Mouse (Mus musculus): ENCODE measurements around the gene P2rx7.

Gene P2rx7

DNA sequence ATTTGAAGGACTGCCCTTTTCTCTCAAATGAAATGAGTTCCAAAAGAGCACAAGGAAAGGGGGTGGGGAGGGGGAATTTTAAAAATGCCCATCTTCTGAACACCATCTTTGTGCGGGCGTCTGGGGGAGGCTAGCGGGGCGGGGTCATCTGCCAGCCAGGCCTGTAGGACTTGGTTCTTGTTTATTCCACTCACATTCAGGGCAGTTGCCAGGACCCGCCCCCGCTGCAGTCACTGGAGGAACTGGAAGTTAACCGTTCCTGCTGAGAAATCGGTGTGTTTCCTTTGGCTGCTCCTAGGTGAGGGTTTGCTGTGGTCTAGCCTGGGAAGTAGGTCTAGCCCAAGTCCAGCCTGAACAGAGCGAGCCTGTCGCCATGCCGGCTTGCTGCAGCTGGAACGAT, at the start of gene P2rx7:
Gene P2rx7 (plus strand): TSS at position 211 of the 400 bp plus-strand sequence.
- peak in 1 of 2 experiments; percentile 70 for DNase-seq (ENCODE audit: low spot score in 2 of 2)

DNA sequence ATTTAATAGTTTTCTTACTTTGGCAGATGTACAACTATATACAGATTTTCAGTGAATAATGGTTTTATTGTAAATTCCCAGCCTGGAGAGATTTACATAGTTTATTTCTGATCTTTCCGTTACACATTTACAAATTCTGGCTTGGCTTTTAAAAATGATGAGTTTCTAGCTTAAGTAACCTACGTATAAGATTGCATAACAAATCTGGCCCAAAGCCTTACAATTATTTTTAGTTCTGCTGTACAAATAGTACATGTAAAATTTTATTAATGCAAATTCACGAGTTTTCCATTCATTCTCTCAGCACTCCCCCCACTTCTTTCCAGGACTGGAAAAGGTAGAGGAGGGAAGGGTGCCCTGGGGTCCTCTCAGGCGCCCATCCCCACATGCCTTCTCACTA, 48.2 kb upstream of the P2rx7 start:
- DNase-seq (ENCODE audit: low spot score in 2 of 2): no peak

DNA sequence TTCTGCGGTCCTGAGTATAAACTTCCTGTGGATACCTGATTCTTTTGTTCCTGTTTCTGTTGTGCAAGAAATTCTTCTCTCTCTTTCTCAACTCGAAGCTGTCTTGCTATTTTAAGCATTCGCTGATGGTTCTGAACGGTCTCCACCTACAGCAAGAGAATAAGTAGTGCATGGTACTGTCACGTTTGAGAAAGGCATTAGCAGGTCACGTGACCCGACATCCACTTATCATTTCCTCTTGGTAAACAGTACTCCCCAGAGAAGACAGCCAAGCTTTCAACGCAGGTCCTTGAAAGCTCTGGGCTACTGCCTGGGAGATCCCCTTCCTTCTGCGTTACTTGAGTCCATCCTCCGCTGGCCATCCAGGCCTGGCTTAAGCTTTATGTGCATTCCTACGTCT, 41.5 kb upstream of the P2rx7 start:
- DNase-seq (ENCODE audit: low spot score in 2 of 2): no peak

GRCm38 (mm10) chr5:122604894-122605293, 38.8 kb upstream of the P2rx7 start:
- DNase-seq (ENCODE audit: low spot score in 2 of 2): no peak

DNA sequence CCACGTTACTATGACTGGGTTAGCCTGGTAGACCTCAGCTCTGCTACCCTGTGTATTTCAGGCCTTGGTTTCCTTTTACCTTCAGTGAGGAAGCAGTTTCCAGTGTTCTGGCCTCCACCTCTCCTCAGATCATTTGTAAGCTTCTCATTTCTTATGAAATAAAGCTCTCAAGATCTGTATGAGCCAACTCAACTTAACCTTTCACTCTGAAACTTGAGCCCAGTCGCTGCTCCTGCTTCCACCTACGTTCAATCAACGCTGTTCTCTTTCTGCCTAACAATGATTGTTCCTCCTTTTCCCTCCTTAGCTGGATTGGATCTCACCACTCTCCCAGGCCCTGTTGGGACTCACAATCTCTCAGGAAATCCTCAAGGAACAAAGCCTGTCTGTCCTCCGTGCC, 32.1 kb upstream of the P2rx7 start:
- DNase-seq (ENCODE audit: low spot score in 2 of 2): no peak

- peak; percentile 87 to 96 for DNase-seq (ENCODE audit: low spot score in 2 of 2)
These were observed 29.6 kb upstream of the P2rx7 start, which contains the start of gene Ift81 for GRCm38 (mm10) chr5:122613908-122614732. Gene Ift81, minus strand, starts transcription at chr5:122614518.

DNA sequence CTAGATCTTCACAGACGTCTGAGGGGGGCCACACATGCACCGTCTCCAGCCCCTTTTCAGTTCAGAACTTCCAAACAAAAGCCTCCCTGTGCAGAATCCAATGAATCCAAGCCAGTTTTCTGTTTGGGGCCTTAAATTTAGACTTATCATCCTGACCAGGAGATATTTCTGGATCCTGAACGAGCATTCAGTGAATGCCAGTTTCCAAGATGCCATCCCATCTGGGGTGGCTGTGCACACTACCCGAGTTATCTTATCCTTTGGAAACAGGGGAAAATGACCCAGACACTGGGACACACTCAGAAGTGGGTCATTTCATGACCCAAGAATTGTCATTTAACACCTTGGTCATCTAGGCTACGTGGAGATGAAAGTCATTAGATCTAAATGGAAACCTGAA, 26.0 kb upstream of the P2rx7 start:
- peak in 1 of 2 experiments; percentile 48 for DNase-seq (ENCODE audit: low spot score in 2 of 2)

- no peak for DNase-seq (ENCODE audit: low spot score in 2 of 2)
These were observed 23.9 kb upstream of the P2rx7 start for GRCm38 (mm10) chr5:122619686-122620296.

- no peak for DNase-seq (ENCODE audit: low spot score in 2 of 2)
These were observed 22.3 kb upstream of the P2rx7 start for GRCm38 (mm10) chr5:122621376-122621886.

DNA sequence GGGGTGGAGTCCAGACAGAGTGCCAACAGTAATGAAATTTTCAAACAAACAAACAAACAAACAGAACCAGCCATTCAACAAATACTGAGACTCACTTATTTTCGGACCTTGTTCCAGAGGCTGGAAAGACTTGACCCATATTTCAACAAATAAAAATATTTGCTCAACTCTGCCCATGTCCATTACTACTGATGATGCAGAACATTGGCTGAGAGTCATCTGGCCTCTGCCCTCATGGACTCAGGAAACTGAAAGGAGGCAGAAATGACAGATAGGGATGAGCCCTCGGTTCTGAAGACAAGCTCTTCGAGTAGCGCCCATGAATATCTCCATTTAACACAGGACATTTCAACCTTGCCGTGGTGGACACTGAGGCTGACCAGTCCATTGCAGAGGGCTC, 21.2 kb upstream of the P2rx7 start:
- no peak for DNase-seq (ENCODE audit: low spot score in 2 of 2)

GRCm38 (mm10) chr5:122623861-122624260, 19.9 kb upstream of the P2rx7 start:
- no peak for DNase-seq (ENCODE audit: low spot score in 2 of 2)

GRCm38 (mm10) chr5:122624952-122625479, 18.7 kb upstream of the P2rx7 start:
- no peak for DNase-seq (ENCODE audit: low spot score in 2 of 2)

DNA sequence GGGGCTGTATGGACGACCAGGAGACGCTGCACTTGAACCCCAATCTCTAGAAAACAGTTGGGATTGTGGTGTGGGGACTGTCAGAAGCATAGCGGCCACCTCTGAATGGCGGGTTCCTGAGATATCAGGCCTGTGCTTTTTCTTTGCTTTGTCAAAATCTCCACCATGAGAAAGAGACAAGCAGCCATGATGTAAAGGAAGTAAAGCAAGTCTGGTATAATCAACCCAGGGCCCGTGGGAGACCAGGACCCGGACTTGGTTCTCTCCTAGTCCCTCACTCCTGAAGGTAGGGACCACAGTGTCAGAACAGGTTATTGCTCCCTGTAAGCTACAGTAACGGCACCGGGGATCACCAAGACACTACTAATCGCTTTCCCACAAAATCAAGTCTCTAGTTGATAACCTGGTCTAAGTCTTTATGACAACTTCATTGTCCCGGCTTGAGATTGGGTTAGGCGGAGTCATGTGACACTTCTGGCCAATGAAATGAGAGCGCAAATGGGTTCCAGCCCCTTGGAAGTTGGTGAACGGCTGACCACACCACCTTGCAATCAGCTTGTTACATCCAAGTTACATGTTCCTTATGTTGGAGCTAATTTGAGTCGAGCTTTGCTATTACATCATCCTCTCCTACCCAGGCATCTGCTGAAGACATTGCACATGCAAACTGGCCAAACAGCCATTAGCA, 18.0 kb upstream of the P2rx7 start:
- no peak for DNase-seq (ENCODE audit: low spot score in 2 of 2)

DNA sequence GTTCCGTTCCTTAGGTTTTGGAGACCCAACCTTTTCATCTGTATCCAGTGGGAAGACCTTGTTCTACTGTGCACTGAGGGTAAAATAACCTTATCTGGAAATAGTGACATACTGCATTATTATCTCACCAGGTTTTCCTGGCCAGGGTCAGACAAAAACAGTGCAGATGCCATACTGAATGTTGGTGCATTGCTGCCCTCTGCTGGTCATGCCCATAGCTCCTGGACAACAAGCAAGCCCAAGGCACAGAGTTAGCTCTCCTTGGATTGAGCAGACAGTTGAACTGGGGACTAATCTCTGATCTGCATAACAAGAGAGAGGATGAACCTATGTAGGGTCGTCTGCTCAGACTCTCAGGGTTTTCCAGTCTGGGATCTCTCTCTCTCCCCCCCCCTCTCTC, 16.5 kb upstream of the P2rx7 start:
- peak in 1 of 2 experiments; percentile 93 for DNase-seq (ENCODE audit: low spot score in 2 of 2)

- no peak for DNase-seq (ENCODE audit: low spot score in 2 of 2)
These were observed 8.5 kb upstream of the P2rx7 start for GRCm38 (mm10) chr5:122635228-122635627.

- DNase-seq (ENCODE audit: low spot score in 2 of 2): no peak
These were observed 7.4 kb upstream of the P2rx7 start for GRCm38 (mm10) chr5:122636308-122636707.

GRCm38 (mm10) chr5:122636958-122637357, 6.8 kb upstream of the P2rx7 start:
- no peak for DNase-seq (ENCODE audit: low spot score in 2 of 2)

DNA sequence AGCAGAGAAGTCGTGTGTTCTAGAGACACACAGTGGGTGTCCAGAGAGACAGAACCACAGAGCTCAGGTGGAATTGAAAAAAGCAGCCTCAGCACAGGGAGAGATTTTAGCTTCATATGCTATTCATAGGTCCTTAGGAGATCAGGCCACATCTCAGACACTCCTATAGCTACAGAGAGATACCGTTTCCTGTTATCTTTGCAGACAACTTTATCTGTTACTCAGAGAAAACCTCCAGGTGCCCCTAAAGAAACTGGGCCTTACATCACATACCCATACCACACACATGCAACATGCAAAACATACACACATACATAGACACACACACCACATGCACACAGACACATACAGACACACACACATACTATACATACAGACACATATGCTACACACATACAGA, 5.4 kb upstream of the P2rx7 start:
- no peak for DNase-seq (ENCODE audit: low spot score in 2 of 2)

- no peak for DNase-seq (ENCODE audit: low spot score in 2 of 2)
These were observed 4.2 kb upstream of the P2rx7 start for GRCm38 (mm10) chr5:122639517-122639916.

- no peak for DNase-seq (ENCODE audit: low spot score in 2 of 2)
These were observed 3.7 kb upstream of the P2rx7 start for GRCm38 (mm10) chr5:122639986-122640385.

GRCm38 (mm10) chr5:122644111-122644607, 448 bp downstream of the P2rx7 start:
- DNase-seq (ENCODE audit: low spot score in 2 of 2): peak in 1 of 2 experiments; percentile 51

DNA sequence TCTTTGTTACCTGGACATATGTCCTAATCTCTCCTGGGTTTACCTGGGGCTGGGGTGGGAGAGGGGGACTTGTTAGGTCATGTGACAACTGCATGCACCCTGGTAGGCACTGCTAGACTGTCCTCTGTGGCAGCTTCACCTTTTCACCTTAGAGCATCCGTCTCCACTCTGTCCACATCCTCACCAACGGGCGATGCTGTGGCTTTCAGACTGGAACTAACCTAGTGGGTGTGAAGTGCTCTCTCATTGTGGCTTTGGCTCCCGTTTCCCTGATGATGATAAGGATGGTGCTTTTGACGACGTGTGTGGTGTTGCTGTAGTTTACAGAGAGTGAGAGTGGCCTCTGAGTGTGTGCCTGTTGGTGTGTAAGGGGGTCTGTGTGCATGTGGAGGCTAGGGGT, 1.6 kb downstream of the P2rx7 start:
- DNase-seq (ENCODE audit: low spot score in 2 of 2): no peak

Measured in left cerebral cortex, adult 9 months (tissue).